Mouse (Mus musculus): ENCODE results near the gene Rab3gap2. TPM values are rescaled to one million over a fixed set of nuclear protein-coding genes. Genes with fewer than 3 reads are reported as not detected.

Rab3gap2 gene
- polyA plus RNA-seq (2015; fragmentation: Nextera tagmentation; extraction: Ambion mirVana), result 15.0 and 16.7 TPM in 2 replicates

DNA sequence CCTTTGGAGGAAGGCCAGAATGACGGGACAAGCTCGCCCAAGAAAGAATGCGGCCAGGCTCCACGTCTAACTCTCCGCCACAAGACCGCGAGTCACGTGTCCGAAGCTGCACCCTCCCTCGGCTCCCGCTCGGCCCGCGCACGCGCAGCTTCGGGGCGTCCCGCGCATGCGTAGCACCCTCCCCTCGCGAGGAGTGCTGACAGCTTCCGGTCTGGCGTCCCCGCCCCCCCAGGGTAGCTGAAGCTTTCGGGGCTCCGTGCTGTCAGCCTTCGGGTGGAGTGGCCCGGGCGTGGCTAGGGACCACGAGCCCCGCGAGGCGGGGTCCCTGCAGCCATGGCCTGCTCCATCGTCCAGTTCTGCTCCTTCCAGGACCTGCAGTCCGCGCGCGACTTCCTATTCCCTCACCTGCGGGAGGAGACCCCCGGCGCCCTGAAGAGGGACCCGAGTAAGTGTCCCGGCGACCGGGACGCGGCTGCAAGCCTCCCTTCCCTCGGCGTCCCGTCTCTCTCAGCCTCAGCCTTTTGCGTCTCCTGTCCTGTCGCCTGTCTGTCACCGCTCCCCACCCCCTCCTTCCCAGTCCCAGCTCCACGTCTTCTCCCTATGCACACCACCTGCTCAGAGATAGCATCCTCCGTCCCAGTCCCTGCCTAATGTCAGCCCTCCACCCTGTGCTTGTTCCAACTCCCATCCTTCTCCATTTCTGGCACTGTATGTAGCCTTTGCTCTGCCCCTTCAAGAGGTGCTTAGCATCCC is at the start of gene Rab3gap2:
Gene Rab3gap2, plus strand, starts transcription at position 209 of the 753 bp plus-strand sequence.
- H3K36me3 ChIP-seq (ENCODE audit: insufficient read depth, low read length), result no peaks in the 10 kb centered on the region
- H3K4me2 ChIP-seq (ENCODE audit: low read length), result peak within 1 kb of the TSS; percentile 74
- WGBS, result 0% methylated on average over 51 of the region's 57 CpGs
- DNase-seq (ENCODE audit: low spot score), result peak; percentile 97
- 0 out of 2 replicates have a peak, but pooled peaks cover 8% of the 10 kb centered on the region for H3K4me1 ChIP-seq (replicated peaks; ENCODE audit: insufficient read depth, low read length)
- no peaks in the 10 kb centered on the region for H3K27me3 ChIP-seq (ENCODE audit: insufficient read depth, low read length)
- no peak for TF ChIP-seq CTCF (IDR thresholded peaks at IDR 0.05; ENCODE audit: low read depth)
- peak within 1 kb of the TSS; percentile 85 for H3K27ac ChIP-seq
- peak; percentile 93 for ATAC-seq (replicated peaks; ENCODE audit: low FRiP score, low read depth)
- H3K4me3 ChIP-seq (replicated peaks; ENCODE audit: low read depth, low read length), result peak within 1 kb of the TSS; percentile 66
- peak within 1 kb of the TSS; percentile 73 for H3K9ac ChIP-seq (ENCODE audit: low read depth, low read length)
- no peaks in the 10 kb centered on the region for H3K9me3 ChIP-seq (replicated peaks; ENCODE audit: low read length)

DNA sequence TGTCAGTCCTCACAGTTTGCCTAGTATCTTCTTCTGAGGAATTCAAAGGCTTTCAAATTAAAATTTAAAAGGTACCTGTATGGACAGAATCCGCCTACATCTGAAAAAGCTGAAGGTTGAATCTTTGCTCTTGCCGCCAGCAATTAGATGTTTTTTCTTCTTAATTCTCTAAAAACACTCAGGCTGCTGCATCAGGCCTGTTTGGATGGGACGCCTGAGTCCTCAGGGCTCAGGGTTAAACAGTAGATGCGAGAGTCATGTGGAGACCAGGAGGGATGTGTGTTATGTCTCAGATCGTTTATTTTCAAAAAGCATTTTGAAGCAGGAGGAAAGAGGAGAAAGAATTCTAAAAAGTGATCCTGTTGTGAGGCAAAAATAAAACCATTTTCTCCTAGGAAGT is 30.3 kb upstream of the Rab3gap2 start:
- no peaks in the 10 kb centered on the region for H3K36me3 ChIP-seq (ENCODE audit: insufficient read depth, low read length)
- no peak for TF ChIP-seq CTCF (IDR thresholded peaks at IDR 0.05; ENCODE audit: low read depth)
- no peak for ATAC-seq (replicated peaks; ENCODE audit: low FRiP score, low read depth)
- WGBS, result 87% methylated on average over 5 of the region's 5 CpGs
- no peak overlapping the region for H3K27ac ChIP-seq
- H3K4me1 ChIP-seq (replicated peaks; ENCODE audit: insufficient read depth, low read length), result no peaks in the 10 kb centered on the region
- no peak overlapping the region for H3K4me2 ChIP-seq (ENCODE audit: low read length)
- H3K4me3 ChIP-seq (replicated peaks; ENCODE audit: low read depth, low read length), result no peak overlapping the region
- no peaks in the 10 kb centered on the region for H3K9me3 ChIP-seq (replicated peaks; ENCODE audit: low read length)
- H3K9ac ChIP-seq (ENCODE audit: low read depth, low read length), result no peak overlapping the region
- DNase-seq (ENCODE audit: low spot score), result no peak
- H3K27me3 ChIP-seq (ENCODE audit: insufficient read depth, low read length), result no peaks in the 10 kb centered on the region

DNA sequence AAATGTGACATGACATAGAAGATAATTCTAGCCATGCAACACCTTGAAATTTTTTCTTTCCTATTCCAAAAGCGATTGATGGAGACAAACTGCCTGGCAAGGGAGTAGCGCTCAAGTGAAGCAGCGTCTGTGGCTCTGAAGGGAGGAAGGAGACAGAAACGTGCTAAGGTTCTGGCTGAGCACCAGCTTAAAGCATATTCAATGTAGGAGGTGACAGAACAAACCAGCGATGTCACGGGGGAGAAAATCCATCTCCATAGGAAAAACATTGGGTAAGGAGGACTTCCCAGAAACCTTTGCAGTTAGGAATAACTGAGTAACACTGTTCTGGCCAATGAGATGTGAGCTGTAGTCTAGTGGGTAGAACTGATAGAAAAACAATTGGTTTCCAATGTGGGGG is 26.1 kb upstream of the Rab3gap2 start:
- H3K4me1 ChIP-seq (replicated peaks; ENCODE audit: insufficient read depth, low read length), result no peaks in the 10 kb centered on the region
- no peak for DNase-seq (ENCODE audit: low spot score)
- H3K27me3 ChIP-seq (ENCODE audit: insufficient read depth, low read length), result no peaks in the 10 kb centered on the region
- ATAC-seq (replicated peaks; ENCODE audit: low FRiP score, low read depth), result no peak
- H3K9ac ChIP-seq (ENCODE audit: low read depth, low read length), result no peak overlapping the region
- no peaks in the 10 kb centered on the region for H3K9me3 ChIP-seq (replicated peaks; ENCODE audit: low read length)
- 70% methylated on average over 6 of the region's 6 CpGs for WGBS
- no peak for TF ChIP-seq CTCF (IDR thresholded peaks at IDR 0.05; ENCODE audit: low read depth)
- no peak overlapping the region for H3K4me3 ChIP-seq (replicated peaks; ENCODE audit: low read depth, low read length)
- no peak overlapping the region for H3K4me2 ChIP-seq (ENCODE audit: low read length)
- no peaks in the 10 kb centered on the region for H3K36me3 ChIP-seq (ENCODE audit: insufficient read depth, low read length)
- H3K27ac ChIP-seq, result no peak overlapping the region

- WGBS, result 40% methylated on average over 9 of the region's 9 CpGs
- ATAC-seq (replicated peaks; ENCODE audit: low FRiP score, low read depth), result no peak
- no peak overlapping the region for H3K4me2 ChIP-seq (ENCODE audit: low read length)
Observed at GRCm38 (mm10) chr1:185183591-185184330, 20.2 kb upstream of the Rab3gap2 start.

DNA sequence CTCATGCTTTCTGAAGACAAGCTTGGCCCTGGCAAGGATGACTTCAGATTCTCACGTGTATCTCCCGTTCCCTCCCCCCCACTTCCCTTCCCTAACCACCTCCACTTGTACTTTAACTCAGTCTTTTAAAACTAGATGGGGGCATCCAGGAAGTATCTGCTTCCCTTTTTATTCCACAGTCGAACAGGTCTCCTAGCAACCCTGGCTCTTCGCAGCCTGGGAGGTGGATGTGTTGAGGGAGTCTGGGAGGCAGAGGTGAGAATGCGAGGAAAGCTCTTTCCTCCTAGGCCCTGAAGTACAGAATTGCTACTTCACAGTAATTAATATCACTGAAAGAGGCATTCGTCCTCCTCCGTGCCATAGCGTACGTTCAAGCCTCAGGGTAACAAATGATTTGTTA is 18.4 kb upstream of the Rab3gap2 start:
- TF ChIP-seq CTCF (IDR thresholded peaks at IDR 0.05; ENCODE audit: low read depth), result no peak
- H3K9ac ChIP-seq (ENCODE audit: low read depth, low read length), result no peak overlapping the region
- H3K4me1 ChIP-seq (replicated peaks; ENCODE audit: insufficient read depth, low read length), result no peaks in the 10 kb centered on the region
- H3K4me3 ChIP-seq (replicated peaks; ENCODE audit: low read depth, low read length), result no peak overlapping the region
- 49% methylated on average over 9 of the region's 9 CpGs for WGBS
- no peaks in the 10 kb centered on the region for H3K27me3 ChIP-seq (ENCODE audit: insufficient read depth, low read length)
- H3K27ac ChIP-seq, result no peak overlapping the region
- H3K4me2 ChIP-seq (ENCODE audit: low read length), result no peak overlapping the region
- DNase-seq (ENCODE audit: low spot score), result no peak
- H3K9me3 ChIP-seq (replicated peaks; ENCODE audit: low read length), result no peaks in the 10 kb centered on the region
- H3K36me3 ChIP-seq (ENCODE audit: insufficient read depth, low read length), result no peaks in the 10 kb centered on the region
- ATAC-seq (replicated peaks; ENCODE audit: low FRiP score, low read depth), result no peak

More at GRCm38 (mm10) chr1:185183591-185184330, 20.2 kb upstream of the Rab3gap2 start:
- no peaks in the 10 kb centered on the region for H3K27me3 ChIP-seq (ENCODE audit: insufficient read depth, low read length)
- peak; percentile 33 for DNase-seq (ENCODE audit: low spot score)
- no peak overlapping the region for H3K27ac ChIP-seq
- no peak overlapping the region for H3K4me3 ChIP-seq (replicated peaks; ENCODE audit: low read depth, low read length)
- H3K36me3 ChIP-seq (ENCODE audit: insufficient read depth, low read length), result no peaks in the 10 kb centered on the region
- H3K4me1 ChIP-seq (replicated peaks; ENCODE audit: insufficient read depth, low read length), result no peaks in the 10 kb centered on the region
- H3K9me3 ChIP-seq (replicated peaks; ENCODE audit: low read length), result no peaks in the 10 kb centered on the region
- no peak overlapping the region for H3K9ac ChIP-seq (ENCODE audit: low read depth, low read length)
- TF ChIP-seq CTCF (IDR thresholded peaks at IDR 0.05; ENCODE audit: low read depth), result no peak

- Histone ChIP-seq H3K4me3 (replicated peaks; ENCODE audit: low read depth, low read length) (no peak overlapping the region), H3K36me3 (ENCODE audit: insufficient read depth, low read length) (no peaks in the 10 kb centered on the region), H3K9me3 (replicated peaks; ENCODE audit: low read length) (no peaks in the 10 kb centered on the region), H3K4me2 (ENCODE audit: low read length) (no peak overlapping the region), H3K4me1 (replicated peaks; ENCODE audit: insufficient read depth, low read length) (no peaks in the 10 kb centered on the region), H3K27me3 (ENCODE audit: insufficient read depth, low read length) (no peaks in the 10 kb centered on the region), H3K9ac (ENCODE audit: low read depth, low read length) (no peak overlapping the region), H3K27ac (no peak overlapping the region)
- peak; percentile 85 for TF ChIP-seq CTCF (IDR thresholded peaks at IDR 0.05; ENCODE audit: low read depth)
- WGBS, result 65% methylated on average over 13 of the region's 13 CpGs
- ATAC-seq (replicated peaks; ENCODE audit: low FRiP score, low read depth) (no peak), DNase-seq (ENCODE audit: low spot score) (peak; percentile 78)
Observed at GRCm38 (mm10) chr1:185187135-185187785, 16.7 kb upstream of the Rab3gap2 start.

Data from kidney, postnatal 0 days (tissue).